Mouse (Mus musculus) testis, adult 2 months (tissue): ENCODE data around the gene Glg1.

Experiments used
- CTCF ChIP-seq: fragments of 200-500 bp; IDR thresholded peaks from 2 replicates; pipeline ENCODE4 v1.5.1; 2012; ENCODE audit warnings: low read depth, mild to moderate bottlenecking, inconsistent platforms, low read length, moderate library complexity; ENCODE audit not compliant: control insufficient read depth, insufficient read depth, insufficient replicate concordance
- POLR2A ChIP-seq: fragments of 200-500 bp; IDR thresholded peaks from 2 replicates; pipeline ENCODE4 v1.6.1; 2012; ENCODE audit warnings: low read depth, mild to moderate bottlenecking, inconsistent platforms, low read length, moderate library complexity; ENCODE audit not compliant: control insufficient read depth

GRCm38 (mm10) chr8:111282093-111282492 lies 23.1 kb upstream of the Glg1 start:
- TF ChIP-seq CTCF (no peak), POLR2A (no peak)
